Mouse (Mus musculus) liver, embryonic 12.5 days (tissue): Measurements from ENCODE around the gene Zfp622. TPM values are rescaled to one million over a fixed set of nuclear protein-coding genes. Genes with fewer than 3 reads are reported as not detected.

Experiments
- ATAC-seq: fragments of 200-750 bp; cut with Nextera tagmentation; 2 replicates; pipeline ENCODE4 v1.8.0; 2017; ENCODE audit warnings: moderate number of reproducible peaks, mild to moderate bottlenecking, moderate library complexity
- H3K27ac ChIP-seq: fragments of 300-500 bp; sonication (generic); 2 replicates; pipeline ENCODE4 v1.5.1; 2016; ENCODE audit warnings: mild to moderate bottlenecking
- H3K27me3 ChIP-seq: fragments of 300-500 bp; sonication (generic); replicated peaks from 2 replicates; pipeline ENCODE4 v1.6.1; 2016; ENCODE audit warnings: mild to moderate bottlenecking, moderate library complexity
- H3K36me3 ChIP-seq: fragments of 300-500 bp; sonication (generic); 2 replicates; pipeline ENCODE4 v1.6.1; 2016; ENCODE audit warnings: mild to moderate bottlenecking, moderate library complexity
- H3K4me1 ChIP-seq: fragments of 300-500 bp; sonication (generic); 2 replicates; pipeline ENCODE4 v1.6.1; 2016
- H3K4me2 ChIP-seq: fragments of 300-500 bp; sonication (generic); 2 replicates; pipeline ENCODE4 v1.6.1; 2016; ENCODE audit warnings: mild to moderate bottlenecking, moderate library complexity
- H3K4me3 ChIP-seq: fragments of 300-500 bp; sonication (generic); 2 replicates; pipeline ENCODE4 v1.5.1; 2016; ENCODE audit warnings: mild to moderate bottlenecking, moderate library complexity
- H3K9ac ChIP-seq: fragments of 300-500 bp; sonication (generic); 2 replicates; pipeline ENCODE4 v1.6.1; 2016; ENCODE audit warnings: mild to moderate bottlenecking, moderate library complexity
- H3K9me3 ChIP-seq: fragments of 300-500 bp; sonication (generic); replicated peaks from 2 replicates; pipeline ENCODE4 v1.6.1; 2016; ENCODE audit warnings: mild to moderate bottlenecking, moderate library complexity
- WGBS: fragments of 180-500 bp; shearing (Covaris S2); methylation state at CpG from one replicate; pipeline ENCODE4 v1.1.7; 2016; ENCODE audit not compliant: insufficient replicate concordance; 5-methylcytosine and 5-hydroxymethylcytosine counted together
- microRNA-seq: library from miRNA; unstranded; fragments of <30 nt; microRNA quantifications from one replicate; pipeline ENCODE4, GENCODE M21; 2017
- polyA plus RNA-seq: library from polyadenylated mRNA; unstranded; fragments of >200 nt; fragmentation: Nextera tagmentation; extraction: Ambion mirVana; gene quantifications from 2 replicates; pipeline ENCODE4 v1.2.1, GENCODE M21; 2016

Zfp622 gene
- polyA plus RNA-seq, 1 experiment from 2014 or later, result 25.9 TPM

GRCm38 (mm10) chr15:26041196-26041947 lies 57.2 kb downstream of the Zfp622 start:
- H3K4me2 ChIP-seq, result no peak overlapping the region
- H3K9me3 ChIP-seq, result no peaks in the 10 kb centered on the region
- no peak overlapping the region for H3K9ac ChIP-seq
- no peak for ATAC-seq
- H3K27ac ChIP-seq, result no peak overlapping the region
- no peak overlapping the region for H3K4me3 ChIP-seq
- WGBS, result 64% methylated on average over 2 of the region's 2 CpGs
- no peaks in the 10 kb centered on the region for H3K27me3 ChIP-seq
- H3K36me3 ChIP-seq, result no peaks in the 10 kb centered on the region
- H3K4me1 ChIP-seq, result no peaks in the 10 kb centered on the region

Small RNA genes within 50 kb of the gene (microRNA-seq; reads per million reads assigned to microRNA genes)
- gene Mir7212, result not detected

Other genes with a start within 250 kb of the Zfp622 start
- 1.0 and 1.1 TPM in 2 replicates for gene Retreg1, start 141.2 kb upstream of the Zfp622 start, polyA plus RNA-seq